Mouse (Mus musculus): ENCODE results near the gene Rab5c. TPM values are rescaled to one million over a fixed set of nuclear protein-coding genes. Genes with fewer than 3 reads are reported as not detected.

Gene Rab5c
- polyA plus RNA-seq, 1 experiment from 2014 or later, result 82.7 TPM

DNA sequence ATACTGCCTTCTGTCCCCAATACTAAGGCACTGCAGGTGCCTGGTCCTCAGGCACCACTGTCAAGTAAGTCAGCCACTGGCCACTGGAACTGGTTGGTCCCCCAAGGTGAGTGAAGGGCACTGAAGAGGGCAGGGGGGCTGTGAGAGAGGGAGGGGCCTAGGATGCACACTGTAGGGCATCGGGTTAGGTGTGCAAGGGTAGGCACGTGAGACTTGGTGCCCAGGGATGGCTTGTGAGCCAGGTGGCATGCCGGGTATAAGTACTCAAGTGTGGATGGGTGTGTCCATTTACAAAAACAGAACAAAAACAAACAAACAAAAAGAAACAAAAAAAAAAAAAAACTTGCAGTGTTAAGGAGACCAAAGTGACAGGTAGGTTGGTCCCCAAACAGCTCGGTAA, 49.6 kb downstream of the Rab5c start:
- Histone ChIP-seq H3K4me3 (ENCODE audit: low read depth, low read length) (no peak overlapping the region), H3K36me3 (ENCODE audit: control insufficient read depth, insufficient read depth, low read length) (no peaks in the 10 kb centered on the region), H3K4me1 (ENCODE audit: control insufficient read depth, insufficient read depth, low read length) (no peaks in the 10 kb centered on the region), H3K9me3 (ENCODE audit: control insufficient read depth, low read length) (no peaks in the 10 kb centered on the region), H3K27ac (ENCODE audit: low read depth, low read length) (no peak overlapping the region), H3K27me3 (ENCODE audit: control insufficient read depth, insufficient read depth, low read length) (no peaks in the 10 kb centered on the region), H3K9ac (replicated peaks; ENCODE audit: low read depth, low read length) (no peak overlapping the region), H3K4me2 (ENCODE audit: low read depth, low read length) (no peak overlapping the region)
- WGBS, result 77% methylated on average over 4 of the region's 4 CpGs
- ATAC-seq (ENCODE audit: low read depth), result no peak

DNA sequence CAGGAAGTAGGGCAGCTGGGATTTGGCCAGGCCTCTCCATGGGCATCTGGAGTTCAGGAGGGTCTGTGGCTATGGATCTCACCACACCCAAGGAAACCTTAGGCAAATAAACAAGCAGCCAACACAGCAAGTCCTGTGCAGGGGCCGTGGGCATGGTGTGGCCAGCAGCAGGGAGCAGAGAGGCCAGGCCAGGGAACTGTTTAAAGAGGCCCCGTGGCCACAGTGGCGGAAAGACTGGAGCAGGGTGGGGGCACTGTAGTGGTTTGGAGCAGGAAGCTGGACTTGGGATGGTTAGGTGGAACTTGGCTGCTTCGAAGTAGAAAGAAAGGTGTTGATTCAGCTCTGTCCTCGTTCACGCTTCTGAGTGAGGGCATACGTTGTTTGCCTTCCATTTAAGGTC, 50.8 kb downstream of the Rab5c start:
- no peak for ATAC-seq (ENCODE audit: low read depth)
- Histone ChIP-seq H3K4me3 (ENCODE audit: low read depth, low read length) (no peak overlapping the region), H3K9me3 (ENCODE audit: control insufficient read depth, low read length) (no peaks in the 10 kb centered on the region), H3K4me1 (ENCODE audit: control insufficient read depth, insufficient read depth, low read length) (no peaks in the 10 kb centered on the region), H3K27ac (ENCODE audit: low read depth, low read length) (no peak overlapping the region), H3K9ac (replicated peaks; ENCODE audit: low read depth, low read length) (no peak overlapping the region), H3K27me3 (ENCODE audit: control insufficient read depth, insufficient read depth, low read length) (no peaks in the 10 kb centered on the region), H3K36me3 (ENCODE audit: control insufficient read depth, insufficient read depth, low read length) (no peaks in the 10 kb centered on the region), H3K4me2 (ENCODE audit: low read depth, low read length) (no peak overlapping the region)
- WGBS, result 78% methylated on average over 7 of the region's 7 CpGs

- no peak overlapping the region for H3K9ac ChIP-seq (replicated peaks; ENCODE audit: low read depth, low read length)
- no peaks in the 10 kb centered on the region for H3K4me1 ChIP-seq (ENCODE audit: control insufficient read depth, insufficient read depth, low read length)
- 79% methylated on average over 3 of the region's 3 CpGs for WGBS
- no peak overlapping the region for H3K4me3 ChIP-seq (ENCODE audit: low read depth, low read length)
- H3K27me3 ChIP-seq (ENCODE audit: control insufficient read depth, insufficient read depth, low read length), result no peaks in the 10 kb centered on the region
- no peaks in the 10 kb centered on the region for H3K36me3 ChIP-seq (ENCODE audit: control insufficient read depth, insufficient read depth, low read length)
- no peak for ATAC-seq (ENCODE audit: low read depth)
- H3K9me3 ChIP-seq (ENCODE audit: control insufficient read depth, low read length), result no peaks in the 10 kb centered on the region
- H3K27ac ChIP-seq (ENCODE audit: low read depth, low read length), result no peak overlapping the region
- H3K4me2 ChIP-seq (ENCODE audit: low read depth, low read length), result no peak overlapping the region
Observed at GRCm38 (mm10) chr11:100685371-100685770, 52.6 kb downstream of the Rab5c start.

DNA sequence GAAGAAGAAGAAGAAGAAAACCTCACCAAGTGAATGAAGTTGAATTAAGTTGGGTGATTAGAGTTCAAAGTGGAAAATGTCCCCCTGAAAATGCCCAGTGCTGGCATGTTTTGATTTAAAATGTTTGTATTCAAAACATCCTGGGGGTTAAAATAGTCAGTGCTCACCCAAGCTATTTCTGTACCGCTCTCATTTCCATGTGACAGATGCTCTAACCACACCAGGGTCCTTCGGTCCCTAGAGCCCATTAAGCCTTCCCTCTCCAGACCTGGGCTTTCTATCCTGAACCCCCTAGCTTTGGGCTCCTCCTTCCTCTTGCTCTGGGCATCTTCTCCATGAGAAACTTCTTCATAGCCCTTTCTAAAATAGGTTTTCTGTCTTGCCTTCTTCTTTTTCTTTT, 53.9 kb downstream of the Rab5c start:
- no peak overlapping the region for H3K4me2 ChIP-seq (ENCODE audit: low read depth, low read length)
- no peaks in the 10 kb centered on the region for H3K27me3 ChIP-seq (ENCODE audit: control insufficient read depth, insufficient read depth, low read length)
- WGBS, result 59% methylated on average over 2 of the region's 2 CpGs
- H3K4me1 ChIP-seq (ENCODE audit: control insufficient read depth, insufficient read depth, low read length), result no peaks in the 10 kb centered on the region
- H3K9me3 ChIP-seq (ENCODE audit: control insufficient read depth, low read length), result no peaks in the 10 kb centered on the region
- ATAC-seq (ENCODE audit: low read depth), result no peak
- H3K9ac ChIP-seq (replicated peaks; ENCODE audit: low read depth, low read length), result no peak overlapping the region
- no peak overlapping the region for H3K27ac ChIP-seq (ENCODE audit: low read depth, low read length)
- H3K36me3 ChIP-seq (ENCODE audit: control insufficient read depth, insufficient read depth, low read length), result no peaks in the 10 kb centered on the region
- no peak overlapping the region for H3K4me3 ChIP-seq (ENCODE audit: low read depth, low read length)

DNA sequence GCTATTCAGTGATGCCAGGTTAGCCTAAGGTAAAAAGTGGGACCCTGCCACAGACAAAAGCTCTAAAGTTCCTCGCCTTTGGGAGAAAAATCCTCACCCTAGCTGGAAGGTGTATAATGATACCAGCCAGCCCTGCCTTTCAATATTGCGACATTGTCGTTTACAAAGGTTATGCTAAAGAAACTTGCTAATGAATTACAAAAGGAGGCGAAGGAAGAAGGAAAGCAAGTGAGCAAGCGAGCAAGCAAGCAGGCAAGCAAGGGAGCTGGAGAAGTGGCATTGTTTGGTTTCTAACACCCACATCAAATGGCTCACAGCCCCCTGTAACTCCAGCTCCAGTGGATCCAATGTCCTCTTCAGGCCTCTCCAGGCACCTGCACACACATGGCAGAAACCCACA, 55.5 kb downstream of the Rab5c start:
- H3K36me3 ChIP-seq (ENCODE audit: control insufficient read depth, insufficient read depth, low read length), result no peaks in the 10 kb centered on the region
- no peaks in the 10 kb centered on the region for H3K4me1 ChIP-seq (ENCODE audit: control insufficient read depth, insufficient read depth, low read length)
- no peak for ATAC-seq (ENCODE audit: low read depth)
- H3K9ac ChIP-seq (replicated peaks; ENCODE audit: low read depth, low read length), result no peak overlapping the region
- H3K27me3 ChIP-seq (ENCODE audit: control insufficient read depth, insufficient read depth, low read length), result no peaks in the 10 kb centered on the region
- 73% methylated on average over 5 of the region's 5 CpGs for WGBS
- no peak overlapping the region for H3K4me3 ChIP-seq (ENCODE audit: low read depth, low read length)
- no peak overlapping the region for H3K4me2 ChIP-seq (ENCODE audit: low read depth, low read length)
- H3K9me3 ChIP-seq (ENCODE audit: control insufficient read depth, low read length), result no peaks in the 10 kb centered on the region
- H3K27ac ChIP-seq (ENCODE audit: low read depth, low read length), result no peak overlapping the region

GRCm38 (mm10) chr11:100681826-100682225, 56.2 kb downstream of the Rab5c start:
- no peak for ATAC-seq (ENCODE audit: low read depth)
- no peaks in the 10 kb centered on the region for H3K27me3 ChIP-seq (ENCODE audit: control insufficient read depth, insufficient read depth, low read length)
- no peaks in the 10 kb centered on the region for H3K4me1 ChIP-seq (ENCODE audit: control insufficient read depth, insufficient read depth, low read length)
- no peak overlapping the region for H3K4me2 ChIP-seq (ENCODE audit: low read depth, low read length)
- H3K36me3 ChIP-seq (ENCODE audit: control insufficient read depth, insufficient read depth, low read length), result no peaks in the 10 kb centered on the region
- H3K9ac ChIP-seq (replicated peaks; ENCODE audit: low read depth, low read length), result no peak overlapping the region
- no peaks in the 10 kb centered on the region for H3K9me3 ChIP-seq (ENCODE audit: control insufficient read depth, low read length)
- H3K4me3 ChIP-seq (ENCODE audit: low read depth, low read length), result no peak overlapping the region
- WGBS, result 83% methylated on average over 5 of the region's 5 CpGs
- no peak overlapping the region for H3K27ac ChIP-seq (ENCODE audit: low read depth, low read length)

GRCm38 (mm10) chr11:100677810-100678209, 60.2 kb downstream of the Rab5c start:
- Histone ChIP-seq H3K4me3 (ENCODE audit: low read depth, low read length) (no peak overlapping the region), H3K4me1 (ENCODE audit: control insufficient read depth, insufficient read depth, low read length) (peaks cover 6% of the 10 kb centered on the region), H3K4me2 (ENCODE audit: low read depth, low read length) (no peak overlapping the region), H3K27ac (ENCODE audit: low read depth, low read length) (no peak overlapping the region), H3K27me3 (ENCODE audit: control insufficient read depth, insufficient read depth, low read length) (no peaks in the 10 kb centered on the region), H3K9ac (replicated peaks; ENCODE audit: low read depth, low read length) (no peak overlapping the region), H3K36me3 (ENCODE audit: control insufficient read depth, insufficient read depth, low read length) (no peaks in the 10 kb centered on the region), H3K9me3 (ENCODE audit: control insufficient read depth, low read length) (no peaks in the 10 kb centered on the region)
- no peak for ATAC-seq (ENCODE audit: low read depth)
- 63% methylated on average over 7 of the region's 7 CpGs for WGBS

GRCm38 (mm10) chr11:100673169-100673568, 64.8 kb downstream of the Rab5c start:
- H3K9me3 ChIP-seq (ENCODE audit: control insufficient read depth, low read length), result no peaks in the 10 kb centered on the region
- H3K4me2 ChIP-seq (ENCODE audit: low read depth, low read length), result peak overlapping the region; percentile 27; the same call in 1 of the 2 replicates
- H3K27ac ChIP-seq (ENCODE audit: low read depth, low read length), result no peak overlapping the region
- H3K4me1 ChIP-seq (ENCODE audit: control insufficient read depth, insufficient read depth, low read length), result peaks cover 6% of the 10 kb centered on the region
- 0 out of 2 replicates have a peak overlapping the region, but pooled peaks have one; percentile 11 for H3K9ac ChIP-seq (replicated peaks; ENCODE audit: low read depth, low read length)
- no peak for ATAC-seq (ENCODE audit: low read depth)
- H3K36me3 ChIP-seq (ENCODE audit: control insufficient read depth, insufficient read depth, low read length), result no peaks in the 10 kb centered on the region
- WGBS, result 2% methylated on average over 23 of the region's 23 CpGs
- no peaks in the 10 kb centered on the region for H3K27me3 ChIP-seq (ENCODE audit: control insufficient read depth, insufficient read depth, low read length)
- H3K4me3 ChIP-seq (ENCODE audit: low read depth, low read length), result no peak overlapping the region

GRCm38 (mm10) chr11:100671956-100672355, 66.1 kb downstream of the Rab5c start:
- no peak overlapping the region for H3K9ac ChIP-seq (replicated peaks; ENCODE audit: low read depth, low read length)
- no peak for ATAC-seq (ENCODE audit: low read depth)
- WGBS, result 90% methylated on average over 2 of the region's 2 CpGs

GRCm38 (mm10) chr11:100671049-100671448, 67.0 kb downstream of the Rab5c start:
- no peak overlapping the region for H3K4me2 ChIP-seq (ENCODE audit: low read depth, low read length)
- ATAC-seq (ENCODE audit: low read depth), result no peak
- no peak overlapping the region for H3K27ac ChIP-seq (ENCODE audit: low read depth, low read length)
- H3K9ac ChIP-seq (replicated peaks; ENCODE audit: low read depth, low read length), result no peak overlapping the region
- no peaks in the 10 kb centered on the region for H3K27me3 ChIP-seq (ENCODE audit: control insufficient read depth, insufficient read depth, low read length)
- no peaks in the 10 kb centered on the region for H3K36me3 ChIP-seq (ENCODE audit: control insufficient read depth, insufficient read depth, low read length)
- peaks cover 6% of the 10 kb centered on the region for H3K4me1 ChIP-seq (ENCODE audit: control insufficient read depth, insufficient read depth, low read length)
- H3K9me3 ChIP-seq (ENCODE audit: control insufficient read depth, low read length), result no peaks in the 10 kb centered on the region
- WGBS, result 71% methylated on average over 1 of the region's 1 CpGs
- H3K4me3 ChIP-seq (ENCODE audit: low read depth, low read length), result no peak overlapping the region

More at GRCm38 (mm10) chr11:100671956-100672355, 66.1 kb downstream of the Rab5c start:
- Histone ChIP-seq H3K9me3 (ENCODE audit: control insufficient read depth, low read length) (no peaks in the 10 kb centered on the region), H3K36me3 (ENCODE audit: control insufficient read depth, insufficient read depth, low read length) (no peaks in the 10 kb centered on the region), H3K27me3 (ENCODE audit: control insufficient read depth, insufficient read depth, low read length) (no peaks in the 10 kb centered on the region), H3K27ac (ENCODE audit: low read depth, low read length) (no peak overlapping the region), H3K4me3 (ENCODE audit: low read depth, low read length) (no peak overlapping the region), H3K4me2 (ENCODE audit: low read depth, low read length) (no peak overlapping the region), H3K4me1 (ENCODE audit: control insufficient read depth, insufficient read depth, low read length) (peaks cover 6% of the 10 kb centered on the region)
